Mouse (Mus musculus): Measurements from ENCODE around the gene Gm21885.

DNA sequence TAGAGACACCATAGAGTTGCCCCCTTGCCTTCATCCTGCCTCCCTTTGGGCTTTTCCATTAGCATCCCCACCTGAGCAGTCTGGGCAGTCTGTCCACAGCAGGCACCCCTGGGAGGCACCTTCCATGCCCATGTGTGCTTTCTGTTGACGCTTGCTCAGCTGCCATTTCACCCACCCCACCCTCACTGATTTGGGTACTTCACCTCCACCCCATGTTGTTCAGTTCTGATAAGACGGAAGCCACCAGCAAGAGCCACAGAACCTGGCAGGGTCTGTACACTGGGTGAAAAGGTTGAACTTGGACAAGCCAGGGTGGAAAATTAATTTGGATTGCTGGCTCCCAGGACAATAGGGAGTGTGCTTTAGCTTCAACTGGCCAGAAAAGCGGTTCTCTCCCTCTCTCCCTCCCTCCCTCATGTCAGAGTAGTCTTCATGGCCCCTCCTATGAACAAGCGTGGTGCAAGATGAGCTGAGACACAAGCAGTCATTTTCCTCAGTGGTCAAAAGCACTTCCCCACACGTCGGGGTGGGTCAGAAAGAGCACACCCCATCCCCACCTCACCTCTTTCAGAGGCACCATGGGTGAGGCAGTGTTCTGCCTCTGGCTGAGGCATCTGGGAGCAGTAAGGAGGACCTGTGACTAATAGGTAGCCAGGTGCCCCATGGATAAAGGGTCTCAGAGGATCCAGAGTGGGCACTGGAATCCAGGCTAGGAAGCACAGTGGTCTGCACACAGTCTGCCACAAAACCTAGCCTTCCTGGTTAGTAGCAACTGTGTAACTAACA is 19.9 kb upstream of the Gm21885 start:
- no peak for TF ChIP-seq CTCF (IDR thresholded peaks at IDR 0.05; ENCODE audit: borderline replicate concordance, control insufficient read depth, extremely low read depth, insufficient read depth, low read length, poor library complexity)
- no peak for TF ChIP-seq POLR2A (IDR thresholded peaks at IDR 0.05; ENCODE audit: control insufficient read depth, extremely low read depth, insufficient read depth, low read length, poor library complexity)
